Mouse (Mus musculus): ENCODE data around the gene Dennd1a.

DNA sequence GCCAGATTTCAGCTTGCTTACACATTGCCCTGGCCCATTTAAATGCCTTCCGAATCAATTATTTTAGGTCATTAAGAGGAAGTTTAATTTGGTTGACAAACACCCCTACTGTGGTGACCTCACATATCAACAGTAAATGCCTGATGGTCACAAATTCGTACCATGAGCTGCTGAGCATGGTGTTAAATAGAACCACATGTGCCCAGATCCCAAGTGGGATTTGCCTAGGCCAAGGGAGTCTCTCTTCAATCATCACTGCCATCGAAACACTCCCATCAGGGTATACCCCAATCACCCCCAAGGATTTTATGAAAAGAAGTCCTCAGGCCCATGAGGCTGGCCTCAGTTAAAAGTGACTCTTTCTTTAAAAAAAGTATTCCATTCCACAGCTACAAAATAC, 313.0 kb downstream of the Dennd1a start:
- TF ChIP-seq CTCF (IDR thresholded peaks at IDR 0.05; ENCODE audit: low read depth, low read length): no peak
- TF ChIP-seq EP300 (IDR thresholded peaks at IDR 0.05; ENCODE audit: insufficient read depth, low read depth, low read length): no peak
- no peak for TF ChIP-seq POLR2A (IDR thresholded peaks at IDR 0.05; ENCODE audit: insufficient read depth, low read length)

All from ES-Bruce4 (cell line).